Mouse (Mus musculus) liver, embryonic 14.5 days (tissue): ENCODE data around the gene Srbd1. TPM values are rescaled to one million over a fixed set of nuclear protein-coding genes. Genes with fewer than 3 reads are reported as not detected.

Source experiments
- ATAC-seq: fragments of 200-750 bp; cut with Nextera tagmentation; 2 replicates; pipeline ENCODE4 v1.8.0; 2017; ENCODE audit warnings: moderate number of reproducible peaks, mild to moderate bottlenecking, moderate library complexity; ENCODE audit not compliant: insufficient read depth
- DNase-seq, 3 experiments: peaks; one replicate each; pipeline ENCODE4 v3.0.0-alpha.2; 2012 to 2013; ENCODE audit warnings: low read depth in 3 of 3, low spot score in 3 of 3
- H3K27ac ChIP-seq: fragments of 300-500 bp; sonication (generic); 2 replicates; pipeline ENCODE4 v1.5.1; 2014; ENCODE audit warnings: moderate library complexity, mild to moderate bottlenecking, control low read depth, inconsistent platforms
- H3K27me3 ChIP-seq: fragments of 300-500 bp; sonication (generic); 2 replicates; pipeline ENCODE4 v1.6.1; 2014; ENCODE audit warnings: mild to moderate bottlenecking, low read length, moderate library complexity; ENCODE audit not compliant: control insufficient read depth, insufficient read depth
- H3K36me3 ChIP-seq: fragments of 300-500 bp; sonication (generic); replicated peaks from 2 replicates; pipeline ENCODE4 v1.6.1; 2014; ENCODE audit warnings: low read depth; ENCODE audit not compliant: control insufficient read depth, insufficient read depth
- H3K4me1 ChIP-seq, 2 experiments: fragments of 200-500 bp in 1 of 2; fragments of 300-500 bp in 1 of 2; sonication (generic) in 1 of 2; replicated peaks; 2 replicates each; pipeline ENCODE4 v1.6.1; 2012 to 2014; ENCODE audit warnings: antibody characterized with exemption in 1 of 2, inconsistent platforms in 1 of 2, low read length in 1 of 2; ENCODE audit not compliant: control insufficient read depth in 2 of 2, insufficient read depth in 2 of 2
- H3K4me2 ChIP-seq: fragments of 300-500 bp; sonication (generic); 2 replicates; pipeline ENCODE4 v1.6.1; 2014; ENCODE audit warnings: low read depth, mild to moderate bottlenecking, control low read depth, moderate library complexity
- H3K4me3 ChIP-seq, 2 experiments: fragments of 200-500 bp in 1 of 2; fragments of 300-500 bp in 1 of 2; sonication (generic) in 1 of 2; 2 replicates each; pipeline ENCODE4 v1.5.1; 2012 to 2014; ENCODE audit warnings: low read depth in 2 of 2, low read length in 2 of 2, mild to moderate bottlenecking in 2 of 2, control low read depth in 1 of 2, inconsistent platforms in 1 of 2, moderate library complexity in 1 of 2; ENCODE audit not compliant: insufficient read depth in 1 of 2
- H3K9ac ChIP-seq: fragments of 300-500 bp; sonication (generic); replicated peaks from 2 replicates; pipeline ENCODE4 v1.6.1; 2014; ENCODE audit warnings: mild to moderate bottlenecking, control low read depth, moderate library complexity
- H3K9me3 ChIP-seq: fragments of 300-500 bp; sonication (generic); 2 replicates; pipeline ENCODE4 v1.6.1; 2016; ENCODE audit warnings: low read length, mixed read lengths; ENCODE audit not compliant: control insufficient read depth
- CTCF ChIP-seq: IDR thresholded peaks from 2 replicates; pipeline ENCODE4 v1.5.1; 2016; ENCODE audit warnings: antibody characterized with exemption, low read depth, control low read depth
- EP300 ChIP-seq: IDR thresholded peaks from 2 replicates; pipeline ENCODE4 v1.6.1; 2016; ENCODE audit warnings: antibody characterized with exemption, low read depth
- WGBS: fragments of 180-500 bp; shearing (Covaris S2); extraction: QIAGEN DNeasy Blood & Tissue Kit; methylation state at CpG from one replicate; pipeline ENCODE4 v1.1.7; 2014; ENCODE audit not compliant: insufficient replicate concordance; 5-methylcytosine and 5-hydroxymethylcytosine counted together
- polyA plus RNA-seq, 2 experiments: library from polyadenylated mRNA; depleted of rRNA in 1 of 2; stranded (reverse) in 1 of 2; unstranded in 1 of 2; fragments of >200 nt; fragmentation: Nextera tagmentation in 1 of 2; extraction: Ambion mirVana in 1 of 2; gene quantifications; 2 replicates each; pipeline versions ENCODE4 v1.2.1 to v1.2.3; 2012 to 2014

The Srbd1 gene
- polyA plus RNA-seq, 2 experiments = 3.8 to 4.6 TPM

- no peak overlapping the region for H3K27ac ChIP-seq
- ATAC-seq (no peak), DNase-seq (no peak)
- H3K4me2 ChIP-seq = no peak overlapping the region
- H3K36me3 ChIP-seq = no peaks in the 10 kb centered on the region
- no peak for TF ChIP-seq EP300
- TF ChIP-seq CTCF = no peak
- H3K9ac ChIP-seq = no peak overlapping the region
- 74% methylated on average over 4 of the region's 4 CpGs for WGBS
- H3K4me1 ChIP-seq = peaks cover 0 to 8% of the 10 kb centered on the region in 2 experiments; a peak in 1 of 4 replicates
- H3K4me3 ChIP-seq = no peak overlapping the region
- H3K9me3 ChIP-seq = no peaks in the 10 kb centered on the region
- H3K27me3 ChIP-seq = no peaks in the 10 kb centered on the region
Observed at GRCm38 (mm10) chr17:85982271-85982670, 162.7 kb downstream of the Srbd1 start.

DNA sequence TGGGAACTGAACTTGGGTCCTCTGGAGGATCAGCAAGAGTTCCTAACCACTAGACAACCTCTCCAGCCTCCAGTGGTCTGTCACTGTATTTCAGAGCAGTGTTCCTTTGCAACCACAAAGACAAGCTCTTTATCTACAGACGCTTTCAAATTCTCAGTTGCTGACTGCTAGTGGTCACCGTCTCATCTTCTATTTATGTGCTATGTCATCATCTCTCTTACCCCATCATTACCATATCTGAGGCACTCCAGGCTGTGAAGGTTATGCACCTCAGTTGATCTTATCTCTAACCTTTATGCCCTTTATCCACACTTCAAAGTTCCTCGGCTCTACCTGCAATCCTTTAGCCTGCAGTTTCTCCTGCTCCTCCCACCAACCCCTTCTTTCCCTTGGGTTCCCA, 163.1 kb downstream of the Srbd1 start:
- DNase-seq = no peak
- Histone ChIP-seq H3K4me3 (no peak overlapping the region), H3K9me3 (no peaks in the 10 kb centered on the region), H3K36me3 (no peaks in the 10 kb centered on the region), H3K9ac (no peak overlapping the region), H3K4me2 (no peak overlapping the region), H3K4me1 (peaks cover 0 to 8% of the 10 kb centered on the region in 2 experiments; a peak in 1 of 4 replicates), H3K27ac (no peak overlapping the region), H3K27me3 (no peaks in the 10 kb centered on the region)
- no peak for ATAC-seq
- WGBS = 58% methylated on average over 3 of the region's 3 CpGs
- no peak for TF ChIP-seq EP300
- TF ChIP-seq CTCF = no peak

DNA sequence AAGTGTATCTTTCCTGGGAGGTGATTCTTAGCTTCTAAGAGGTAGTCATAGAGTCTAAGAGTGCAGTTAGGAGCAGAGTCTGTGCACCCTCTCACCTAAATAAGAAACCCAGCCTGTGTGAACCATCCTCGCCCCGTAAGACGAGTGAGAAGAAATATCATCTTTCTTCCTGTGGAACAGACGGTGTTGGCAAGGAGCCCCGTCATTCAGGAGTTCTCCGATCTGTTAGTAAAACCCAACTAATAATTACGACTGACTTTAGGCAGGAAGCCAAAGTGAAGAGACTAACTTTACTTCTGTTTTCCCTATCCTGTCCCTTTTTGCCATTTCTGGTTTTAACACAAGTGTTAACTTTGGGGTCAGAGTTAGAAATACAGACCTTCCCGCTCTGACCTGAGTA, 166.1 kb downstream of the Srbd1 start:
- no peak overlapping the region for H3K27ac ChIP-seq
- H3K4me3 ChIP-seq = no peak overlapping the region
- WGBS = 72% methylated on average over 8 of the region's 8 CpGs
- no peaks in the 10 kb centered on the region for H3K4me1 ChIP-seq
- no peak for ATAC-seq
- TF ChIP-seq EP300 (no peak), CTCF (no peak)
- no peak overlapping the region for H3K9ac ChIP-seq
- H3K27me3 ChIP-seq = no peaks in the 10 kb centered on the region
- H3K9me3 ChIP-seq = no peaks in the 10 kb centered on the region
- no peak for DNase-seq
- H3K4me2 ChIP-seq = no peak overlapping the region
- no peaks in the 10 kb centered on the region for H3K36me3 ChIP-seq

DNA sequence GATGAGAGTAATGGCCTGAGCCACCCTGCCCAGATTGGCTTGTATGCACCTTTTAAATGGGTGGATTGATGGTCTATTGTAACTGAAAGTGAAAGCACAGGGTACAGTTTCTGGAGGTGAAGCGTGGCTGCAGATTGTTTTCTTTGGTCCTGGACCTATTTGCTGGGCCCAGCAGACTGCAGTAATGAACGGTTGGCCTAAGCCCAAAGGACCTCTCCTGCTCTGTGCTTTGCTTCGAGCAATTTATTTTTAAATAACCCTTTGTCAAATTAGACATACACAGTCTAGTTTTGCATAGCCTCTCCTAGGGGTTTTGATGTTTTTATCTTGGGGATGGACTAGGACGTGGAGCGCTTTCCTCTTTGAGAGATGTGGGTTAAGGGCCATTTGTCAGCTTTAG, 169.9 kb downstream of the Srbd1 start:
- DNase-seq (no peak), ATAC-seq (no peak)
- H3K27me3 ChIP-seq = no peaks in the 10 kb centered on the region
- H3K4me2 ChIP-seq = no peak overlapping the region
- H3K9me3 ChIP-seq = no peaks in the 10 kb centered on the region
- H3K4me1 ChIP-seq = no peaks in the 10 kb centered on the region
- no peak overlapping the region for H3K27ac ChIP-seq
- TF ChIP-seq EP300 (no peak), CTCF (no peak)
- H3K36me3 ChIP-seq = no peaks in the 10 kb centered on the region
- H3K4me3 ChIP-seq = no peak overlapping the region
- no peak overlapping the region for H3K9ac ChIP-seq
- WGBS = 71% methylated on average over 5 of the region's 5 CpGs

DNA sequence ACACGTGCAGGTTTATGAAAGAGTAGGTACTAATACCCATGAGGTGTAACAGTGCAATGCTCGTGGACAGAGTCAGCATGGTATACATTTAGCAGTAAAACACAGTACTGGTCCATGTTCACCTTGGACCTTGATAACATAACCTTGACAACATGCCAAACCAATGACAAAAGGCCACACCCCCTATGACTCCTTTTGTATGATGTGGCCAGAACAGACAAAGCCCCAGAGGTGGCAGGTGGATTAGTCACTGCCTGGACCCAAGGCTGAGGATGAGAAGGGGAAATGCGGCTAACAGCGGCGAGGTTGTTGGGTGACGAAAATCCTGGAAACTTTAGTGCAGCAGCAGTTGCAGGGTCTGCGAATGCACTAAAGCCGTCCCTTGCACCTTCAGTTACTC, 170.4 kb downstream of the Srbd1 start:
- Histone ChIP-seq H3K9me3 (no peaks in the 10 kb centered on the region), H3K9ac (no peak overlapping the region), H3K27me3 (no peaks in the 10 kb centered on the region), H3K36me3 (no peaks in the 10 kb centered on the region), H3K27ac (no peak overlapping the region), H3K4me2 (no peak overlapping the region), H3K4me1 (no peaks in the 10 kb centered on the region), H3K4me3 (no peak overlapping the region)
- ATAC-seq (no peak), DNase-seq (no peak)
- WGBS = 78% methylated on average over 8 of the region's 8 CpGs
- TF ChIP-seq EP300 = no peak
- no peak for TF ChIP-seq CTCF
